Comparison of ENCODE assay signal across 9 mouse cellular contexts in genomic region chr4:130572545-130572944, GRCm38 (mm10). TPM values are rescaled to one million over a fixed set of nuclear protein-coding genes. Genes with fewer than 3 reads are reported as not detected.
A peak's percentile ranks its signal among the peaks of the same experiment; 100 is the strongest.
DNase-seq lines count a peak whose midpoint lies in the region; ATAC-seq and TF ChIP-seq lines count a peak whose summit lies in the region.
"Had no signal": no experiment of that assay in that cellular context is flagged by ENCODE, and none has a peak within 500 bp of the region (broad histone marks: within the 10 kb centered on the region; RNA-seq: fewer than 3 reads in every experiment).

No protein-coding gene starts in this region.

- H3K36me3 ChIP-seq in liver, embryonic 11.5 days (ENCODE audit: control insufficient read depth, insufficient read depth, low read length): no peaks in the 10 kb centered on the region
- H3K36me3 ChIP-seq in liver, embryonic 12.5 days: no peaks in the 10 kb centered on the region
- no peaks in the 10 kb centered on the region for H3K36me3 ChIP-seq in hindbrain, embryonic 16.5 days (ENCODE audit: control insufficient read depth, insufficient read depth, low read length)
- H3K36me3 ChIP-seq in neural tube, embryonic 13.5 days: no peaks in the 10 kb centered on the region

- no peak overlapping the region for H3K27ac ChIP-seq in liver, embryonic 11.5 days (ENCODE audit: low read depth, low read length)
- H3K27ac ChIP-seq in liver, embryonic 12.5 days: no peak overlapping the region
- no peak overlapping the region for H3K27ac ChIP-seq in embryonic fibroblast, embryonic 13.5 days (ENCODE audit: insufficient read depth, low read length)
- peak overlapping the region; percentile 90 for H3K27ac ChIP-seq in hindbrain, embryonic 16.5 days (ENCODE audit: low read depth, low read length)
- peak overlapping the region; percentile 94 for H3K27ac ChIP-seq in neural tube, embryonic 13.5 days (replicated peaks)

- WGBS in liver, embryonic 11.5 days: 45% methylated on average over 10 of the region's 10 CpGs
- WGBS in liver, embryonic 12.5 days (ENCODE audit: insufficient replicate concordance): 46% methylated on average over 10 of the region's 10 CpGs
- 24% methylated on average over 10 of the region's 10 CpGs for WGBS in hindbrain, embryonic 16.5 days
- WGBS in neural tube, embryonic 13.5 days: 28% methylated on average over 10 of the region's 10 CpGs

- no peak for DNase-seq in liver, embryonic 11.5 days (ENCODE audit: low spot score)
- no peak for DNase-seq in thymus, postnatal 4 days
- DNase-seq in ovary, postnatal 10 days (ENCODE audit: low spot score): no peak
- DNase-seq: thymus, adult 18-20 months had no signal

- TF ChIP-seq POLR2A in embryonic fibroblast, embryonic 13.5 days (IDR thresholded peaks at IDR 0.05; ENCODE audit: low read depth, low read length): no peak

- H3K9ac ChIP-seq in liver, embryonic 11.5 days (ENCODE audit: low read depth, low read length): no peak overlapping the region
- no peak overlapping the region for H3K9ac ChIP-seq in liver, embryonic 12.5 days
- peak overlapping the region; percentile 97 for H3K9ac ChIP-seq in hindbrain, embryonic 16.5 days (ENCODE audit: low read depth, low read length)
- peak overlapping the region; percentile 98 for H3K9ac ChIP-seq in neural tube, embryonic 13.5 days

- H3K27me3 ChIP-seq in liver, embryonic 11.5 days (replicated peaks; ENCODE audit: control insufficient read depth, insufficient read depth, low read length): peaks cover 20% of the 10 kb centered on the region
- peaks cover 73% of the 10 kb centered on the region for H3K27me3 ChIP-seq in liver, embryonic 12.5 days (replicated peaks)
- no peaks in the 10 kb centered on the region for H3K27me3 ChIP-seq in hindbrain, embryonic 16.5 days (replicated peaks; ENCODE audit: control insufficient read depth, insufficient read depth, low read length)
- H3K27me3 ChIP-seq in neural tube, embryonic 13.5 days: peaks cover 2% of the 10 kb centered on the region; the same call in 1 of the 2 replicates

- peaks cover 13% of the 10 kb centered on the region for H3K4me1 ChIP-seq in liver, embryonic 11.5 days (replicated peaks; ENCODE audit: control insufficient read depth, insufficient read depth, low read length)
- peaks cover 13% of the 10 kb centered on the region; the same call in 1 of the 2 replicates for H3K4me1 ChIP-seq in liver, embryonic 12.5 days
- H3K4me1 ChIP-seq in embryonic fibroblast, embryonic 13.5 days (ENCODE audit: control insufficient read depth, insufficient read depth, low read length): peaks cover 6% of the 10 kb centered on the region; the same call in 1 of the 2 replicates
- peaks cover 44% of the 10 kb centered on the region for H3K4me1 ChIP-seq in hindbrain, embryonic 16.5 days (ENCODE audit: control insufficient read depth, insufficient read depth, low read depth, low read length)
- peaks cover 62% of the 10 kb centered on the region for H3K4me1 ChIP-seq in neural tube, embryonic 13.5 days (replicated peaks)

- ATAC-seq in liver, embryonic 11.5 days (replicated peaks; ENCODE audit: low FRiP score): no peak
- no peak for ATAC-seq in liver, embryonic 12.5 days
- 0 out of 2 replicates have a peak, but pooled peaks have one; percentile 1 for ATAC-seq in hindbrain, embryonic 16.5 days
- no peak for ATAC-seq in neural tube, embryonic 13.5 days (ENCODE audit: low read depth)
- no peak for ATAC-seq in CD4-positive, CD25-positive, alpha-beta regulatory T cell, adult 4 months

- peak overlapping the region; percentile 72 for H3K4me3 ChIP-seq in liver, embryonic 11.5 days (ENCODE audit: low read depth, low read length)
- H3K4me3 ChIP-seq in liver, embryonic 12.5 days: no peak overlapping the region
- H3K4me3 ChIP-seq in embryonic fibroblast, embryonic 13.5 days (ENCODE audit: insufficient read depth, low read length): peak overlapping the region; percentile 75
- H3K4me3 ChIP-seq in hindbrain, embryonic 16.5 days (ENCODE audit: low read length): peak overlapping the region; percentile 86
- peak overlapping the region; percentile 93 for H3K4me3 ChIP-seq in neural tube, embryonic 13.5 days

- TF ChIP-seq CTCF in embryonic fibroblast, embryonic 13.5 days (IDR thresholded peaks at IDR 0.05; ENCODE audit: borderline replicate concordance, insufficient read depth, low read length): no peak

- peak overlapping the region; percentile 95 for H3K4me2 ChIP-seq in liver, embryonic 11.5 days
- no peak overlapping the region for H3K4me2 ChIP-seq in liver, embryonic 12.5 days
- H3K4me2 ChIP-seq in hindbrain, embryonic 16.5 days (ENCODE audit: low read length): peak overlapping the region; percentile 87
- peak overlapping the region; percentile 82 for H3K4me2 ChIP-seq in neural tube, embryonic 13.5 days

- H3K9me3 ChIP-seq in liver, embryonic 11.5 days (ENCODE audit: control insufficient read depth, low read length): no peaks in the 10 kb centered on the region
- no peaks in the 10 kb centered on the region for H3K9me3 ChIP-seq in liver, embryonic 12.5 days (replicated peaks)
- H3K9me3 ChIP-seq in hindbrain, embryonic 16.5 days (ENCODE audit: control insufficient read depth, low read length): no peaks in the 10 kb centered on the region
- H3K9me3 ChIP-seq in neural tube, embryonic 13.5 days: no peaks in the 10 kb centered on the region

RNA-seq across cellular contexts. Expression of gene Nkain1, which starts 1.4 kb away (rescaled TPM):
- polyA plus RNA-seq in liver, embryonic 11.5 days (2014; fragmentation: Nextera tagmentation; extraction: Ambion mirVana): 1.3 and 1.8 TPM in 2 replicates
- 0.12 and 0.42 TPM in 2 replicates for polyA plus RNA-seq in liver, embryonic 12.5 days (2016; fragmentation: Nextera tagmentation; extraction: Ambion mirVana)
- polyA plus RNA-seq in embryonic fibroblast, embryonic 13.5 days (2011; ENCODE audit: insufficient read length, low read depth, missing spikeins): 31.8 and 39.6 TPM in 2 replicates
- 2.4 and 6.6 TPM in 2 replicates for polyA plus RNA-seq in hindbrain, embryonic 16.5 days (2015; fragmentation: Nextera tagmentation; extraction: Ambion mirVana)
- polyA plus RNA-seq in neural tube, embryonic 13.5 days (2015; fragmentation: Nextera tagmentation; extraction: Ambion mirVana): 10.6 and 11.8 TPM in 2 replicates
- not detected for polyA plus RNA-seq in CD4-positive, CD25-positive, alpha-beta regulatory T cell, adult 4 months (2017; shearing (Covaris generic))

Comparison
In these comparisons a context has a peak if more than half of its experiments do, and no peak if none do; other contexts are left out.
1. H3K27ac ChIP-seq: peak in hindbrain, embryonic 16.5 days (single experiment) and neural tube, embryonic 13.5 days (single experiment); none in liver, embryonic 11.5 days (single experiment), liver, embryonic 12.5 days (single experiment) and embryonic fibroblast, embryonic 13.5 days (single experiment).
2. H3K9ac ChIP-seq: peak in hindbrain, embryonic 16.5 days (single experiment) and neural tube, embryonic 13.5 days (single experiment); none in liver, embryonic 11.5 days (single experiment) and liver, embryonic 12.5 days (single experiment).